ENCODE assay signal across 8 mouse cellular contexts in genomic region chr11:120255038-120255437, GRCm38 (mm10). TPM values are rescaled to one million over a fixed set of nuclear protein-coding genes. Genes with fewer than 3 reads are reported as not detected.
DNase-seq lines count a peak whose midpoint lies in the region; ATAC-seq lines count a peak whose summit lies in the region.

No protein-coding gene starts in this region.

- H3K27ac ChIP-seq in hindbrain, embryonic 15.5 days (replicated peaks): peak overlapping the region; percentile 63
- peak overlapping the region; percentile 64; the same call in 1 of the 2 replicates for H3K27ac ChIP-seq in limb, embryonic 12.5 days

- H3K9me3 ChIP-seq in hindbrain, embryonic 15.5 days: no peaks in the 10 kb centered on the region
- H3K9me3 ChIP-seq in limb, embryonic 12.5 days: no peaks in the 10 kb centered on the region

- no peak overlapping the region for H3K4me3 ChIP-seq in hindbrain, embryonic 15.5 days
- H3K4me3 ChIP-seq in limb, embryonic 12.5 days (replicated peaks): no peak overlapping the region

- WGBS in hindbrain, embryonic 15.5 days: 56% methylated on average over 6 of the region's 6 CpGs
- 75% methylated on average over 6 of the region's 6 CpGs for WGBS in limb, embryonic 12.5 days

- intact Hi-C loops in gastrocnemius, postnatal 14 days (cut with DNase I; ENCODE audit: low total_unique reads): no loop called here

- peak; percentile 38 for ATAC-seq in frontal cortex, adult (ENCODE audit: low TSS enrichment)
- ATAC-seq in hindbrain, embryonic 15.5 days (ENCODE audit: low FRiP score, low read depth): peak; percentile 27
- ATAC-seq in limb, embryonic 12.5 days (ENCODE audit: insufficient number of reproducible peaks, insufficient read depth, low FRiP score, low TSS enrichment, low read depth): no peak

- H3K36me3 ChIP-seq in hindbrain, embryonic 15.5 days: no peaks in the 10 kb centered on the region
- peaks cover 19% of the 10 kb centered on the region for H3K36me3 ChIP-seq in limb, embryonic 12.5 days

- no peak overlapping the region for H3K9ac ChIP-seq in hindbrain, embryonic 15.5 days
- 0 out of 2 replicates have a peak overlapping the region, but pooled peaks have one; percentile 31 for H3K9ac ChIP-seq in limb, embryonic 12.5 days (replicated peaks)

- DNase-seq in frontal cortex, postnatal 25 days (ENCODE audit: low spot score in 2 of 2): no peak
- peak; percentile 88 for DNase-seq in cerebellum, adult 8-10 months
- DNase-seq in gastrocnemius, postnatal 14 days: peak; percentile 92
- DNase-seq in ovary, postnatal 36 days (ENCODE audit: low spot score): peak; percentile 80
- DNase-seq in thymus, postnatal 4 days: no peak

- peaks cover 89% of the 10 kb centered on the region for H3K4me1 ChIP-seq in hindbrain, embryonic 15.5 days (replicated peaks)
- peaks cover 100% of the 10 kb centered on the region for H3K4me1 ChIP-seq in limb, embryonic 12.5 days (replicated peaks)

- no peaks in the 10 kb centered on the region for H3K27me3 ChIP-seq in hindbrain, embryonic 15.5 days
- no peaks in the 10 kb centered on the region for H3K27me3 ChIP-seq in limb, embryonic 12.5 days

- no peak overlapping the region for H3K4me2 ChIP-seq in hindbrain, embryonic 15.5 days
- H3K4me2 ChIP-seq in limb, embryonic 12.5 days: no peak overlapping the region

RNA-seq across cellular contexts. Expression of gene Bahcc1, which starts 22.3 kb away (rescaled TPM):
- total RNA-seq in gastrocnemius, postnatal 14 days (2021): 1 to 10 TPM; 3.4 to 8.1 TPM
- polyA plus RNA-seq in hindbrain, embryonic 15.5 days (2015; fragmentation: Nextera tagmentation; extraction: Ambion mirVana): 11.5 and 12.5 TPM in 2 replicates
- polyA plus RNA-seq in limb, embryonic 12.5 days (2016; fragmentation: Nextera tagmentation; extraction: Ambion mirVana): 18.3 and 18.5 TPM in 2 replicates

Comparison
In these comparisons a context has a peak if more than half of its experiments do, and no peak if none do; other contexts are left out.
1. DNase-seq: peak in cerebellum, adult 8-10 months (single experiment), gastrocnemius, postnatal 14 days (single experiment) and ovary, postnatal 36 days (single experiment); none in frontal cortex, postnatal 25 days (0 of 2) and thymus, postnatal 4 days (single experiment).